Mouse (Mus musculus) brain, embryonic 14.5 days (tissue): Measurements from ENCODE around the gene Tbc1d2b.

Experiments
- CTCF ChIP-seq: fragments of 200-500 bp; IDR thresholded peaks from 2 replicates; pipeline ENCODE4 v1.5.1; 2012; ENCODE audit warnings: inconsistent platforms, mild to moderate bottlenecking, moderate library complexity, borderline replicate concordance; ENCODE audit not compliant: insufficient read depth, insufficient read length; ENCODE audit errors: extremely low read depth
- POLR2A ChIP-seq: fragments of 200-500 bp; IDR thresholded peaks from 2 replicates; pipeline ENCODE4 v1.6.1; 2012; ENCODE audit warnings: mild to moderate bottlenecking, inconsistent platforms, borderline replicate concordance; ENCODE audit not compliant: poor library complexity, insufficient read depth, insufficient read length, severe bottlenecking; ENCODE audit errors: extremely low read depth

GRCm38 (mm10) chr9:90172528-90173321 lies 97.9 kb downstream of the Tbc1d2b start:
- TF ChIP-seq POLR2A, result no peak
- TF ChIP-seq CTCF, result no peak
